Mouse (Mus musculus): Measurements from ENCODE around the gene Tmem143. TPM values are rescaled to one million over a fixed set of nuclear protein-coding genes. Genes with fewer than 3 reads are reported as not detected.

The Tmem143 gene
- polyA plus RNA-seq, 1 experiment from 2014 or later: 6.7 TPM

- peak; percentile 18; the same call in 1 of the 2 replicates for ATAC-seq
- Histone ChIP-seq H3K4me2 (replicated peaks) (peak overlapping the region; percentile 55), H3K9ac (replicated peaks) (peak overlapping the region; percentile 63), H3K9me3 (no peaks in the 10 kb centered on the region), H3K36me3 (0 out of 2 replicates have a peak, but pooled peaks cover 4% of the 10 kb centered on the region), H3K27ac (peak overlapping the region; percentile 76), H3K4me1 (replicated peaks) (peaks cover 22% of the 10 kb centered on the region), H3K4me3 (replicated peaks) (0 out of 2 replicates have a peak overlapping the region, but pooled peaks have one; percentile 10), H3K27me3 (peaks cover 13% of the 10 kb centered on the region; the same call in 1 of the 2 replicates)
- WGBS: 39% methylated on average over 13 of the region's 13 CpGs
These were observed 20.4 kb downstream of the Tmem143 start for GRCm38 (mm10) chr7:45917004-45917704.

GRCm38 (mm10) chr7:45917926-45918325 is 21.2 kb downstream of the Tmem143 start:
- 90% methylated on average over 15 of the region's 15 CpGs for WGBS

GRCm38 (mm10) chr7:45919083-45919671 is 22.4 kb downstream of the Tmem143 start:
- no peak for ATAC-seq
- Histone ChIP-seq H3K4me3 (replicated peaks) (no peak overlapping the region), H3K27ac (no peak overlapping the region), H3K27me3 (peaks cover 13% of the 10 kb centered on the region; the same call in 1 of the 2 replicates), H3K4me1 (replicated peaks) (peaks cover 30% of the 10 kb centered on the region), H3K9ac (replicated peaks) (no peak overlapping the region), H3K9me3 (no peaks in the 10 kb centered on the region), H3K4me2 (replicated peaks) (no peak overlapping the region), H3K36me3 (no peaks in the 10 kb centered on the region)
- 69% methylated on average over 14 of the region's 14 CpGs for WGBS

More at GRCm38 (mm10) chr7:45917926-45918325, 21.2 kb downstream of the Tmem143 start:
- no peaks in the 10 kb centered on the region for H3K9me3 ChIP-seq
- H3K36me3 ChIP-seq: 0 out of 2 replicates have a peak, but pooled peaks cover 4% of the 10 kb centered on the region
- H3K27ac ChIP-seq: peak overlapping the region; percentile 76; the same call in 1 of the 2 replicates
- peaks cover 13% of the 10 kb centered on the region; the same call in 1 of the 2 replicates for H3K27me3 ChIP-seq
- H3K4me2 ChIP-seq (replicated peaks): no peak overlapping the region
- H3K4me1 ChIP-seq (replicated peaks): peaks cover 30% of the 10 kb centered on the region
- peak overlapping the region; percentile 63 for H3K9ac ChIP-seq (replicated peaks)
- ATAC-seq: no peak
- no peak overlapping the region for H3K4me3 ChIP-seq (replicated peaks)

- 78% methylated on average over 4 of the region's 4 CpGs for WGBS
These were observed 23.0 kb downstream of the Tmem143 start for GRCm38 (mm10) chr7:45919761-45920160.

GRCm38 (mm10) chr7:45920583-45921241 is 24.0 kb downstream of the Tmem143 start:
- Histone ChIP-seq H3K27ac (no peak overlapping the region), H3K4me2 (replicated peaks) (no peak overlapping the region), H3K4me1 (replicated peaks) (peaks cover 30% of the 10 kb centered on the region), H3K9me3 (no peaks in the 10 kb centered on the region), H3K27me3 (peaks cover 13% of the 10 kb centered on the region; the same call in 1 of the 2 replicates), H3K36me3 (no peaks in the 10 kb centered on the region), H3K4me3 (replicated peaks) (no peak overlapping the region; the same call in 1 of the 2 replicates), H3K9ac (replicated peaks) (peak overlapping the region; percentile 11; the same call in 1 of the 2 replicates)
- WGBS: 54% methylated on average over 9 of the region's 9 CpGs
- no peak for ATAC-seq

More at GRCm38 (mm10) chr7:45919761-45920160, 23.0 kb downstream of the Tmem143 start:
- Histone ChIP-seq H3K36me3 (no peaks in the 10 kb centered on the region), H3K4me2 (replicated peaks) (no peak overlapping the region), H3K4me1 (replicated peaks) (peaks cover 30% of the 10 kb centered on the region), H3K9ac (replicated peaks) (0 out of 2 replicates have a peak overlapping the region, but pooled peaks have one; percentile 11), H3K9me3 (no peaks in the 10 kb centered on the region), H3K4me3 (replicated peaks) (no peak overlapping the region), H3K27ac (no peak overlapping the region), H3K27me3 (peaks cover 13% of the 10 kb centered on the region; the same call in 1 of the 2 replicates)
- no peak for ATAC-seq

- 56% methylated on average over 9 of the region's 9 CpGs for WGBS
- H3K36me3 ChIP-seq: no peaks in the 10 kb centered on the region
- ATAC-seq: no peak
- H3K27ac ChIP-seq: 0 out of 2 replicates have a peak within 1 kb of the TSS, but pooled peaks have one; percentile 73
- H3K4me3 ChIP-seq (replicated peaks): no peak within 1 kb of the TSS; the same call in 1 of the 2 replicates
- no peaks in the 10 kb centered on the region for H3K9me3 ChIP-seq
- peak within 1 kb of the TSS; percentile 11; the same call in 1 of the 2 replicates for H3K9ac ChIP-seq (replicated peaks)
- H3K27me3 ChIP-seq: peaks cover 13% of the 10 kb centered on the region; the same call in 1 of the 2 replicates
- H3K4me1 ChIP-seq (replicated peaks): peaks cover 25% of the 10 kb centered on the region
- no peak within 1 kb of the TSS; the same call in 1 of the 2 replicates for H3K4me2 ChIP-seq (replicated peaks)
These were observed 24.5 kb downstream of the Tmem143 start, which contains the start of gene Emp3 for GRCm38 (mm10) chr7:45921242-45921621. Gene Emp3 (minus strand): TSS chr7:45921404.

GRCm38 (mm10) chr7:45921950-45922600 is 25.3 kb downstream of the Tmem143 start:
- no peak for ATAC-seq
- Histone ChIP-seq H3K9ac (replicated peaks) (peak overlapping the region; percentile 50; the same call in 1 of the 2 replicates), H3K9me3 (0 out of 2 replicates have a peak, but pooled peaks cover 2% of the 10 kb centered on the region), H3K4me2 (replicated peaks) (peak overlapping the region; percentile 63; the same call in 1 of the 2 replicates), H3K27me3 (peaks cover 13% of the 10 kb centered on the region; the same call in 1 of the 2 replicates), H3K27ac (peak overlapping the region; percentile 73; the same call in 1 of the 2 replicates), H3K36me3 (no peaks in the 10 kb centered on the region), H3K4me3 (replicated peaks) (no peak overlapping the region), H3K4me1 (replicated peaks) (peaks cover 17% of the 10 kb centered on the region)
- 88% methylated on average over 12 of the region's 12 CpGs for WGBS

GRCm38 (mm10) chr7:45922928-45923761 is 26.4 kb downstream of the Tmem143 start:
- H3K9ac ChIP-seq (replicated peaks): peak overlapping the region; percentile 50
- no peaks in the 10 kb centered on the region for H3K36me3 ChIP-seq
- ATAC-seq: peak; percentile 90
- H3K4me3 ChIP-seq (replicated peaks): peak overlapping the region; percentile 46
- H3K4me2 ChIP-seq (replicated peaks): peak overlapping the region; percentile 63
- peaks cover 19% of the 10 kb centered on the region for H3K27me3 ChIP-seq
- peaks cover 8% of the 10 kb centered on the region for H3K4me1 ChIP-seq (replicated peaks)
- WGBS: under 1% methylated on average over 37 of the region's 37 CpGs
- 0 out of 2 replicates have a peak, but pooled peaks cover 6% of the 10 kb centered on the region for H3K9me3 ChIP-seq
- peak overlapping the region; percentile 73 for H3K27ac ChIP-seq

- Histone ChIP-seq H3K9me3 (0 out of 2 replicates have a peak, but pooled peaks cover 6% of the 10 kb centered on the region), H3K36me3 (no peaks in the 10 kb centered on the region), H3K4me1 (replicated peaks) (peaks cover 9% of the 10 kb centered on the region), H3K27ac (peak within 1 kb of the TSS; percentile 73), H3K4me2 (replicated peaks) (peak within 1 kb of the TSS; percentile 63), H3K27me3 (peaks cover 22% of the 10 kb centered on the region), H3K9ac (replicated peaks) (peak within 1 kb of the TSS; percentile 50), H3K4me3 (replicated peaks) (peak within 1 kb of the TSS; percentile 46)
- WGBS: 4% methylated on average over 24 of the region's 24 CpGs
- peak; percentile 51 for ATAC-seq
These were observed 27.2 kb downstream of the Tmem143 start, which contains the start of gene Ccdc114 for GRCm38 (mm10) chr7:45923762-45924428. Gene Ccdc114 (plus strand): TSS chr7:45924072.

- H3K9ac ChIP-seq (replicated peaks): no peak overlapping the region
These were observed 27.7 kb downstream of the Tmem143 start for GRCm38 (mm10) chr7:45924429-45924816.

More at GRCm38 (mm10) chr7:45924429-45924816, 27.7 kb downstream of the Tmem143 start:
- peak overlapping the region; percentile 63 for H3K4me2 ChIP-seq (replicated peaks)
- H3K27me3 ChIP-seq: peaks cover 22% of the 10 kb centered on the region
- no peak overlapping the region for H3K27ac ChIP-seq
- H3K4me3 ChIP-seq (replicated peaks): 0 out of 2 replicates have a peak overlapping the region, but pooled peaks have one; percentile 6
- ATAC-seq: 0 out of 2 replicates have a peak, but pooled peaks have one; percentile 12
- 0 out of 2 replicates have a peak, but pooled peaks cover 6% of the 10 kb centered on the region for H3K9me3 ChIP-seq
- no peaks in the 10 kb centered on the region for H3K36me3 ChIP-seq
- 12% methylated on average over 14 of the region's 14 CpGs for WGBS
- H3K4me1 ChIP-seq (replicated peaks): peaks cover 11% of the 10 kb centered on the region

Data from midbrain, embryonic 13.5 days (tissue).